Mouse (Mus musculus) cerebellum, adult 9-11 months (tissue): ENCODE measurements at regions not wholly inside any gene's neighbourhood (a gene's known extent, or its start where the extent isn't known, plus 50 kb on each side); places are given as distances from the start of the nearest gene placed in this dataset.

Experiments
- DNase-seq: peaks from one replicate; pipeline ENCODE4 v3.0.0; 2022

DNA sequence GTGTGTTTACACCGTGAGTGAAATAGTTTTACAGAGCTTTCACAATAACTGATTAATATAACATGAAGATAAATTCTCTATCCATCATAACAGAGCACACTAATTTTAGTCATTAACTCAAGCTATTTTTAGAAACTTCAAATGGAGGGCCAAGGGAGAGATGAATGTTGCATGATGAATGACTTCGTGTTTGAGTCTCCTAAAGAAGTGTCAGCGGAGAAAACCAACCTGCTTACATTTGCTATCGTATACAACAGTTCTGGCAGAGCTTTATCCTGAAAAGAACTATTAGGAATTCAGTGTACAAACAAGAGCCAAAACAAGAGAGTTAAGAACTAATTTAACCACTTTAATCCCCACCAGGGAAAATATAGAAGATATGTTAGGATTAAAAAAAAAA lies 526.9 kb downstream of the Zpld1 start:
- no peak for DNase-seq

DNA sequence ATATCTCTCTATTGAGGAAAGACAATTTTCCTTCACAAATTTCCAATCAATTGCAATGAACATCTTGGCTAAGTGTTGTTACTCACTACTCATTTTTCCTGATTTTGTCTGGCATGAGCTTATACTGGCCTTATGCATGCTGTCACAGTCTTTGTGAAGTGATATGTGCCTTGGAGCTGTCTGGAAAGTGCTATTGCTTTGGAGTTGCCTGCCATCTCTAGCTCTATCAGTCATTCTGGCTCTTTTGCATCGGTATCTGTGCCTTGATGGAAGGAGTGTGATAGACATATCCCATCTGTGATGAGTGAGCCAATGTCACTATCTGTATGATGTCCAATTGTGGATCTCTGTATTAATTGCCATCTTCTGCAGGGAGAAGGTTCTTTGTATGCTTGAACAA lies 553.6 kb downstream of the Zpld1 start:
- DNase-seq: no peak

DNA sequence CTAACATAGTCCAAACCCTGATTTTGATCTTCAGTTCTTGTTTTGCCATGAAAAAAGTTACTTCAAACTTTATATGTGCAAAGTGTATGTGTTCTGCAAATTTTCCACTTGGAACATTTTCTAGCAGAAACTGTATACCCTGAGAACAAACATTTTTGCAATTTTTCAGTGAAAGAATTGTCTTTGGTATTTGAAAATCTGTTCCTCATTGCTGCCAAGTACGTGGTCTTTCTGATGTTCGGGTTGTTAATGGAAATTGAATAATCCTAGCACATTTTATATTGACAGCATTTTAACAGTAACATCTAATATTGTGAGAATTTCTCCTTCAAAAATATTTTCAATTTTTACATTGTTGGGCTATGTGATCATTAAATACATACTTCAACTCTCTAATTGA lies 564.3 kb downstream of the Zpld1 start:
- DNase-seq: no peak

- no peak for DNase-seq
Observed at GRCm38 (mm10) chr16:54707880-54708279, 589.9 kb downstream of the Zpld1 start.

DNA sequence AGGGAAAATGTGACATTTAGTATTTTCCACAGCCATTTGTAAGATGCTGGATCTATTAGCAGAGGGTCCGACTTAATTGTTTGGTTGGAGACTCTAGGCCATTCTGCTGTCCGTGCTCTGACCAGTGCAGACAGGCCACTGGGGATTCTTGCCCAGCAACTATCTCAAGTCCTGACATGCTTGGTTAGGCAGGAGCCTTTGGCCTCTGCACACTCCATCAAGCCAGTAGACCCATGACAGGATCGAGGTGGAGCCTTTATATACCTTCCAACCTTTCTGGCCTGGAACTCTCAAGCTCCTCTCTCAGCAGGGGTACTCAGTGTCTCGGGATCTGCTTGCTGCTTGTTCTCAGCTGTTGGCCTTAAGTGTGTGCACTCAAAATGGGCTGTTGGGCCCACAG lies 615.0 kb downstream of the Zpld1 start:
- DNase-seq: no peak

DNA sequence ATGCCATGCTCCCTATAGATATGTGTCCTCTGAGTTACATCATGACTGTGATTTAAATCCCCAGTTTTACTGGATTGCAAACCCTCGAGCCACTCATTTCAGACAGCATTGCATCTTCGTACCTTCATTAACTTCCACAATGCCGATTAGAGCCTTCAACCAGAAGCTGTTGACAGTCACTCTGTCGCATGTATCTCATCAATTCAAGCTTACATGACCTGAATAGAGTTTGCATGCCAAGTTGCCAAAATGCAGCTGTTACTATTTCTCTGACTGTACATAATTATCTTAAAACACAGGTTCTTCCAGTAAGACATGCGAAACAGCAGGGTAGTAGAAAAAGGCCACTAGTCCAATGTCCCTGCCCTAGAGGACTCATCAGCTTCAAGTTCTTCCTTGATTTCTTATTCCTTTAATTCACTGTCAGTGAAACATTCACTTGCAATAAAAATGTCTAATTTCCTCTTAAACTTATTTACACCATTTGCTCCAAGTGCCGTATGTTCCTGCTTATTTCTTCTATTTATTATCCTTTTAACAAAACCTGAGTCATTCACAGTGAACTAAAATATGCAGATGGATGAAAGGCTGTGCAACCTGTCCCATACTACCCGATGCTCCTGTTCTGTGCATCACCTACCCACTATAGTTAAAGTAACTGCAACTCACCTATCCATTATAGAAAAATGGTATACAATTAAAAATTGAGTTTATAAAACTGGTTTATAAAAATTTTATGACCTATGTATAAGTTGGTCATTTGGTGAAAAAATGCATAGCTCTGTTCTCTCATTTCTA lies 648.9 kb downstream of the Zpld1 start:
- DNase-seq: no peak

- no peak for DNase-seq
Observed at GRCm38 (mm10) chr16:54647821-54648220, 650.0 kb downstream of the Zpld1 start.

DNA sequence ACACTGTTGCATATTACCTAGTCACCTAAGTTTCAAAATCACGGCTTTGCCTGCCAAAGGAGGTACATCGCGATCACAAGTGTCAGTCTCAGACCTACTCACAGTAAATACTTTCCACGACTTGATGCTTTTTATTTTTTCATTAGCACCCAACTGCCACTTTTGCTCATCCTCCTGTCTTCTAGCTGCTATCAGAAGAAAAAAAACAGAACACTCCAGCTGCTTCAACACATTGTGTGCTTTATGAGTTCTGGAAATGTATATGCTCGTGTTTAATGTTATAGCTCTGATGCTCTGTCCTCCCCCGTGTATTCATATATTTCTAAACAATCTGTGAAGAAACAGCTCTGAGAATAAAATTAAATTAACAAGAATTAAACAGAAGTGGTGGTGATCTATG lies 651.5 kb downstream of the Zpld1 start:
- no peak for DNase-seq

DNA sequence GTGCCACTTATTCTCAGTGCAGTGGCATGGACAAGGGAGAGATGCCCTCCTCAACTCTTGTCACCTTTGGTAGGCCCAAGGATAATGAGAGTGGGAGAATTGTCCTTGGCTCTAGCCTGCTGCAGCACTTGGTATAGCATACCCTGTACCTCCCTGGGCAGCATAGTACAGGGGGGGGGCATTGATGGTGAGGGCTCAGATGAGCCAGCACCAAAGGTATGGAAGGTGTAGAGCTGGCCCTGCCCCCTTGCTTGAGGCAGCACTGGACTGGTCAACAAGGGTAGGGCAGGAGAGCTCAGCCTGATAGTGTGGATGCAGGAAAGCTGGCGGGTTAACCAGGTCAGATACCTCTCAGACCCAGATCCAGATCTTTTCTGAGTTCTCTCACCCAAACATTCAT lies 668.6 kb downstream of the Zpld1 start:
- DNase-seq: no peak

DNA sequence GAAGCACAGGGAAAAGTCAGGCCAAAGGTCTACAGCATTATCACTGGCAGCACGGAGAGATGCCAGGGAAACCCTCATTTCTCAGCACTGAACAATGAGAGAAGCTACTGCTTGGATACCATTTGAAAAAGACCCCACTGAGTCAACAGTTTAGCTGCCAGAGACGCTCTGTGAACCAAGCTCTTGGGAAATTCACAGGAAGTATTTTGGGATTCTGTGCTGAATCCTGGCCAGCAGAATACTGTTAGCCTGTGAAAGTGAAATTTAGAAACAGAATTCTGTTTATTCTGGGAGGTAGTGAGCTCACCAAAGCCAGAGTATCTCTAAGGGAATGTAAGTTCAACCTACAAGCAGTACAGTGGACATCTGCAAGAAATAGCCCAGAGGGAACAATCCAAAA lies 705.1 kb downstream of the Zpld1 start:
- DNase-seq: peak; percentile 8
